Mouse (Mus musculus) G1E (cell line): ENCODE results near the gene Trdmt1. TPM values are rescaled to one million over a fixed set of nuclear protein-coding genes. Genes with fewer than 3 reads are reported as not detected.

ENCODE experiments used
- ATAC-seq: 2 replicates; pipeline ENCODE4 v1.8.0; 2016; ENCODE audit warnings: mild to moderate bottlenecking; ENCODE audit not compliant: insufficient number of reproducible peaks, poor library complexity, low FRiP score, severe bottlenecking; ENCODE audit errors: extremely low read depth
- DNase-seq: peaks from one replicate; pipeline ENCODE4 v3.0.0; 2012; ENCODE audit warnings: low spot score
- H3K27me3 ChIP-seq: 2 replicates; pipeline ENCODE4 v1.6.1; 2012; ENCODE audit warnings: mild to moderate bottlenecking, low read length, inconsistent platforms; ENCODE audit not compliant: insufficient read depth
- H3K36me3 ChIP-seq: replicated peaks from 2 replicates; pipeline ENCODE3; 2012; ENCODE audit warnings: mild to moderate bottlenecking, inconsistent platforms
- H3K4me1 ChIP-seq: 2 replicates; pipeline ENCODE4 v1.6.1; 2012; ENCODE audit warnings: low read depth, low read length, inconsistent platforms, mixed read lengths; ENCODE audit not compliant: insufficient read depth
- H3K4me3 ChIP-seq: 2 replicates; pipeline ENCODE4 v1.5.1; 2012; ENCODE audit warnings: low read depth, mild to moderate bottlenecking, inconsistent platforms, low read length, moderate library complexity, mixed read lengths
- H3K9me3 ChIP-seq: replicated peaks from 2 replicates; pipeline ENCODE4 v1.6.1; 2012; ENCODE audit warnings: inconsistent platforms
- CTCF ChIP-seq: IDR thresholded peaks from 2 replicates; pipeline ENCODE4 v1.5.1; 2012; ENCODE audit warnings: low read depth, low read length, inconsistent platforms, mixed read lengths
- GATA1 ChIP-seq: IDR thresholded peaks from 2 replicates; pipeline ENCODE4 v1.6.1; 2012; ENCODE audit warnings: borderline replicate concordance, low read length, inconsistent platforms, mixed read lengths
- GATA2 ChIP-seq: IDR thresholded peaks from 2 replicates; pipeline ENCODE4 v1.6.1; 2012; ENCODE audit warnings: low read depth, low read length, inconsistent platforms, borderline replicate concordance
- POLR2AphosphoS5 ChIP-seq: IDR thresholded peaks from 2 replicates; pipeline ENCODE4 v1.6.1; 2012; ENCODE audit warnings: low read depth, low read length, inconsistent platforms; ENCODE audit not compliant: insufficient replicate concordance
- TAL1 ChIP-seq: conservative IDR thresholded peaks from 2 replicates; pipeline ENCODE4 v1.6.1; 2012; ENCODE audit warnings: low read depth, low read length, inconsistent platforms, mixed read lengths
- polyA plus RNA-seq: library from polyadenylated mRNA; stranded (reverse); fragments of >175 nt; gene quantifications from 2 replicates; pipeline ENCODE4 v1.2.3, GENCODE M21; 2012
- total RNA-seq, 2 experiments: library from RNA; stranded (forward) in 1 of 2; stranded (reverse) in 1 of 2; fragments of 200-1000 nt in 1 of 2; fragments of >200 nt in 1 of 2; fragmentation: Nextera tagmentation in 1 of 2; gene quantifications; 2 replicates each; pipeline ENCODE4 v1.2.3; 2014 to 2017

The Trdmt1 gene
- total and polyA plus RNA-seq, 3 experiments, result 0.56 to 20.2 (median 9.1) TPM

DNA sequence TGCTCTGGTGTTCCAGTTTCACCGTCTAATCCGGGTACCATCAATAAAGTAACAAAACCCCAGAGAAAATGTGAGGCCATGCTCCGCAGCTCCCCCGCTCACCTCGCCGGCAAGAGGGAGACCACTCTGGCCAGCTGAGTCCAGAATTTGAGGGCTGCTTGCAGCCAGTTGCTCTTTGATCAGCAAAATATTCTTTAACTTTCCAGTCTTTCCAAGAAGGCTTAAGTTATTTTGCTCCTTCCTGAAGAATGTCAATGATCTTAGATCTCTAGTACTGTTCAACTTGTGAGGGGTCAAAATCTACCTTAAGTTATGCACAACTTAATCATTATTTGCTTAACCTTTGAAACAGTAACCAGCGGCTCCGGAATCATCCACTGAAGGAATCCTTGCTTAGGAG is 52.7 kb downstream of the Trdmt1 start, which contains the start of gene Cubn:
Cubn (minus strand) TSS at position 80 of the 400 bp plus-strand sequence.
- ATAC-seq (no peak), DNase-seq (no peak)
- Histone ChIP-seq H3K4me3 (no peak within 1 kb of the TSS), H3K36me3 (no peaks in the 10 kb centered on the region), H3K4me1 (peaks cover 8% of the 10 kb centered on the region), H3K9me3 (no peaks in the 10 kb centered on the region), H3K27me3 (peaks cover 18% of the 10 kb centered on the region)
- TF ChIP-seq POLR2AphosphoS5, result no peak
- TF ChIP-seq GATA1, result no peak
- no peak for TF ChIP-seq CTCF
- no peak for TF ChIP-seq TAL1
- no peak for TF ChIP-seq GATA2

DNA sequence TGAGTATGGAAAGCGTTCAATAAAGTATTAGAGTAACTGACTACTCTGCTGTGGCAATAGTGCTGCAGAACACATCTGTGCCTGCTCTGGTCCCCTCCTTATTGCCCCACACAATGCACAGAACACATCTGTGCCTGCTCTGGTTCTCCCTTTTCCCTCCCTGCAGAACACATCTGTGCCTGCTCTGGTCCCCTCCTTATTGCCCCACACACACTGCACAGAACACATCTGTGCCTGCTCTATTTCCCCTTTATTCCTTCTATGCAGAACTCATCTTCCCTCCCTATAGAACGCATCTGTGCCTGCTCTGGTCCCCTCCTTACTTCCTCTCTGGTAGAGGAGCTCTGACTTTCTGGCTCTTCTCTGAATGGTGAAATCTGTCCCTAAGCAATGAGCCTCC is 54.0 kb downstream of the Trdmt1 start:
- no peaks in the 10 kb centered on the region for H3K9me3 ChIP-seq
- TF ChIP-seq POLR2AphosphoS5, result no peak
- TF ChIP-seq GATA2, result no peak
- no peak for TF ChIP-seq TAL1
- TF ChIP-seq GATA1, result no peak
- TF ChIP-seq CTCF, result no peak
- H3K36me3 ChIP-seq, result no peaks in the 10 kb centered on the region
- H3K4me3 ChIP-seq, result no peak overlapping the region
- no peak for ATAC-seq
- H3K27me3 ChIP-seq, result peaks cover 23% of the 10 kb centered on the region
- H3K4me1 ChIP-seq, result peaks cover 8% of the 10 kb centered on the region
- no peak for DNase-seq

DNA sequence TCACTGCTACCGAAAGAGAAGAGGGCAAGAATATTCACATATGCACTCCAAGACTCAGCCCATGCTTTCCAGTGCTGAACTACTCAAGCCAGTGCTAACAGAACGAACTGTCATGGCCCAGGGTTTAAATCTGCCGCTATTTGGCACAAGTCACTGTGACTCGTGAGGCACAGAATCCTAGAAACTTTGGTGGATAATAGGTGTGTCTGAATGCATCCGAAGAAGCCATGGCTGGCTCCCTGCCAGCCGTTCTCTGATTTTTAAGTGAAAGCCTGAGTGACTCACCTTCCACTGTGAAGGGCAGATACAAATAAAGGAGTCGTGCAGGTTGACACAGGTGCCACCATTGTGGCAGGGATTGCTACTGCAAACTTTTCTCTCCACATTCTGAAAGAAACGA is 58.0 kb downstream of the Trdmt1 start:
- no peak for DNase-seq
- Histone ChIP-seq H3K4me3 (no peak overlapping the region), H3K4me1 (peaks cover 8% of the 10 kb centered on the region), H3K27me3 (peaks cover 23% of the 10 kb centered on the region), H3K36me3 (no peaks in the 10 kb centered on the region), H3K9me3 (no peaks in the 10 kb centered on the region)
- TF ChIP-seq GATA1 (no peak), TAL1 (no peak), CTCF (no peak), POLR2AphosphoS5 (no peak), GATA2 (no peak)
- no peak for ATAC-seq

GRCm38 (mm10) chr2:13484566-13484965 is 59.9 kb downstream of the Trdmt1 start:
- no peaks in the 10 kb centered on the region for H3K9me3 ChIP-seq
- H3K36me3 ChIP-seq, result no peaks in the 10 kb centered on the region
- H3K4me3 ChIP-seq, result no peak overlapping the region
- DNase-seq (no peak), ATAC-seq (no peak)
- TF ChIP-seq GATA1 (no peak), CTCF (no peak), GATA2 (no peak), POLR2AphosphoS5 (no peak), TAL1 (no peak)
- peaks cover 7% of the 10 kb centered on the region for H3K4me1 ChIP-seq
- H3K27me3 ChIP-seq, result peaks cover 22% of the 10 kb centered on the region

DNA sequence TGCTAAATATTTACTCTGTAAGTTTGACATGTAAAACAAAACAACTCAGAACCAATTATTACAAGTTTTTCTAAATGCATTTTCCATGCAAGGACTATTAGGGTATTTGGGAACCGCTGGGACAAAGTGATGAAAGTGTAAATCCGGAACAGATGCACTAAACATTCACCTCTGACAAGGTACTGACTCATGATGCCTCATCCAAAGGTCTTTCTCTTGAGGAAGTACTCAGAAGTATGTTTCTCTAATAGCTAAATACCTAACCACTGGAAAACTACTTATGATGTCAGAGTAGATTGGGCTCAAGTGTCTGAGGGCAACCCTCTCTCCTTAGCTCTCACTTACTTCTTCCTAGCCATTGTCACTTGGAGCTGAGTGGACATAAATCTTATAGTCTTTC is 63.7 kb downstream of the Trdmt1 start:
- ATAC-seq (no peak), DNase-seq (no peak)
- no peak overlapping the region for H3K4me3 ChIP-seq
- H3K4me1 ChIP-seq, result no peaks in the 10 kb centered on the region
- peaks cover 23% of the 10 kb centered on the region for H3K27me3 ChIP-seq
- no peak for TF ChIP-seq GATA1
- no peak for TF ChIP-seq GATA2
- TF ChIP-seq TAL1, result no peak
- no peak for TF ChIP-seq CTCF
- no peak for TF ChIP-seq POLR2AphosphoS5
- H3K9me3 ChIP-seq, result no peaks in the 10 kb centered on the region
- H3K36me3 ChIP-seq, result no peaks in the 10 kb centered on the region

DNA sequence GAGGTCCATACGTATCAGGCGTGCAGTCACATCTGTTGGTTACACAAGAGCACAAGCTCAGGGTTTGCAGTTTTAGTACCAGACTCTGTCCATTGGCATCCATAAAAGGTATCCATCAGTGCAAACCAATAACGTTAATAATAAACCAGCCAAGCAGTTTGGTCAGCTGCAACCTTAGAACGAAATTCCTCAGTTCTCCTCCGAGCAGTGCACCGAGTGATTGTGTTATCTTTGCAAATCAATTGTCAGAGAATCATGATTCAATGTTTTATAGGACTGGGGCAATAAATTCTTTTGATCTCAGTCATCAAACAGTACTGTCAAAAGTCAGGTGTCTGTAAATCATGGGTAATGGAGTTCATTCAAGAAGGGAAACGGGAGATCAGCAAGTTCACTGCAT is 65.3 kb downstream of the Trdmt1 start:
- TF ChIP-seq POLR2AphosphoS5, result no peak
- no peak for TF ChIP-seq GATA1
- no peak for TF ChIP-seq CTCF
- no peak for TF ChIP-seq GATA2
- no peak for TF ChIP-seq TAL1
- no peak for DNase-seq

GRCm38 (mm10) chr2:13470108-13470507 is 74.4 kb downstream of the Trdmt1 start:
- H3K27me3 ChIP-seq, result peaks cover 9% of the 10 kb centered on the region
- no peak for DNase-seq
- H3K4me3 ChIP-seq, result no peak overlapping the region
- no peaks in the 10 kb centered on the region for H3K36me3 ChIP-seq
- no peaks in the 10 kb centered on the region for H3K9me3 ChIP-seq
- no peaks in the 10 kb centered on the region for H3K4me1 ChIP-seq
- TF ChIP-seq CTCF, result no peak
- TF ChIP-seq GATA2, result no peak
- no peak for TF ChIP-seq TAL1
- no peak for TF ChIP-seq GATA1
- TF ChIP-seq POLR2AphosphoS5, result no peak
- ATAC-seq, result no peak

More for the DNA sequence above, 65.3 kb downstream of the Trdmt1 start:
- Histone ChIP-seq H3K4me3 (no peak overlapping the region), H3K4me1 (no peaks in the 10 kb centered on the region), H3K27me3 (peaks cover 23% of the 10 kb centered on the region), H3K9me3 (no peaks in the 10 kb centered on the region), H3K36me3 (no peaks in the 10 kb centered on the region)
- no peak for ATAC-seq
